Mouse (Mus musculus) v-Abl transformed pro-B cells (cell line): ENCODE measurements around the gene Draxin.

Experiments used
- in situ Hi-C, 2 experiments: fragments of 400-800 bp; cut with MboI; formaldehyde crosslinking; loops; one replicate each; pipeline ENCODE4 v1.15.1; 2025; ENCODE audit not compliant: unreplicated experiment in 2 of 2

Gene Draxin

GRCm38 (mm10) chr4:148130561-148131413 is at the start of gene Draxin:
TSS of gene Draxin (minus strand) at chr4:148130698.
- in situ Hi-C loops: no loop called here

DNA sequence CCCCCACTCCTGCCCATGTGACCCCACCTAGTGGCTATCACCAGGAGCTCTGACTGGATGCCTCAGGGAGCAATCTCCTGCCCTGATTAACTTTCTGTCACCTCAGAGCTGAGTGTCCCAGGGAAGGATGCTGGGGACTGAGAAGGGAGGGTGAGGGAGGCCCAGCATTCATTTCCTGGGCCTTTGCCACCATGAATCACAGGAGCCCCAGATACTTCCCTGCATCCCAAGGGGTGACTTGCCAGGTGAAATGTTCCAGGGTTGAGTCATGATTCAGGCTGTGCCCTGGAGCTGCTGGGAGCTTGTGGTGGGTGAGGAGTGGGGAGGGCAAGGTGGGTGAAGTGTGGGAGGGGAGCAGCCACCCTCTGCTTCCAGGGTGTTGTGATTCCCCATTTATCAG is 47.2 kb upstream of the Draxin start:
- in situ Hi-C loops: loop anchor here in 1 of 2 experiments (10.0 kb wide), 1 partner anchor 287 kb away; no protein-coding TSS in a partner anchor

DNA sequence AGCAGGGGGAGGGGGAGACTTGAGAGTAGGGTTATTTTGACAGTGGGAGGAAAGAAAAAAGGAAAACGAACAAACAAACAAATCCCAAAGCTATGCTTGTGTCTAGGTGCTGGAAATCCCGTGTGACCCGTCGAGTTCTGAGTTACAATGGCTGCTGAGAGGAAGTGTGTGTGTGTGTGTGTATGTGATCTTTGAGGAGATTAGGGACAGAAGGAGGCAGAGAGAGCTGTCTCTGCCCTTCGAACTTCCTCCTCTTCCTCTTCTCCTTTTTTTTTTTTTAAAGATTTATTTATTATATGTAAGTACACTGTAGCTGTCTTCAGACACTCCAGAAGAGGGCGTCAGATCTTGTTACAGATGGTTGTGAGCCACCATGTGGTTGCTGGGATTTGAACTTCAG is 46.1 kb upstream of the Draxin start:
- in situ Hi-C loops: loop anchor here in 1 of 2 experiments (10.0 kb wide), 1 partner anchor 288 kb away; no protein-coding TSS in a partner anchor

GRCm38 (mm10) chr4:148174495-148174862 is 44.0 kb upstream of the Draxin start:
- in situ Hi-C loops: loop anchor here (5.0 to 10.0 kb wide), 3 partner anchors 253 to 433 kb away; no protein-coding TSS in a partner anchor

- in situ Hi-C loops: loop anchor here (5.0 to 10.0 kb wide), 3 partner anchors 253 to 433 kb away; no protein-coding TSS in a partner anchor
These were observed 43.5 kb upstream of the Draxin start for GRCm38 (mm10) chr4:148173811-148174494.

DNA sequence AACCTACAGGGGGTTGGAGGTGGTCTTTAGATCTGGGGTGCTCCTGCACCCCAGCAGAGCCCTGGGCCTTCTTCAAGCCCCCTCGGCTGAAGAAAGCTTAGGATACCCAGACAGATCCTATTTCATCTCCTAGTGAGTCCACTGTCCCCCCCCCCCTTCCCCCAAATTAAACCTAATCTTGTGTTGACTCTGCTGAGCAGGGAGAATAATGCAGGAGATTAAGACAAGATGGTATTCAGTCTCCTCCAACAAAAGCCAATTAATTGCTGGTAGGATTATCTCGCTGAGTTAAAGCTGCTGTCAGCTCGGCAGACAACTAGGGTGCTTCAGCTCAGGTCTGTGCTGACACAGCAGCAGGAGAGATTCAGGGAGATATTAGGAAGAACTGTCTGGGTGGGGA is 40.8 kb upstream of the Draxin start:
- in situ Hi-C loops: loop anchor here (5.0 to 10.0 kb wide), 3 partner anchors 256 to 436 kb away; no protein-coding TSS in a partner anchor

- in situ Hi-C loops: loop anchor here (5.0 to 10.0 kb wide), 3 partner anchors 256 to 436 kb away; no protein-coding TSS in a partner anchor
These were observed 40.3 kb upstream of the Draxin start for GRCm38 (mm10) chr4:148170842-148171241.

DNA sequence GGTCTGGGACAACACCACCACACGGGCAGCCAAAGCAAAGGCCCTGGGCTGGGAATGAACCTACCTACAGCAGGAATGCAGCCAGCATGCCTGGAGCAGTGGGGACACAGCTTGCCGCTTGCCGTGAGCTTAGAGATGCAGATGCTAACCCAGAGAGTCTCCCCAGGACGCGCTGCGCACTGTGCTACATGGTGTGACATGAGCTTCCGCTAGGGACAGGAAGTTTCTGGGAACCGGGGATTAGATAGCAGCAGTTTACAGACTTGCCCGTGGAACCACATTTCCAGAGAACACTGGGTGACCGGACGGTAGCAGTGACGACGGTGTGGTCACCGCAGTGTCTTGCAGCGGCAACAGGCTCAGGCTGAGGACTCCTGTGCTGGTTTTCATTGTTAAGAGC is 39.1 kb upstream of the Draxin start:
- in situ Hi-C loops: loop anchor here in 1 of 2 experiments (5.0 kb wide), 1 partner anchor 57 kb away; no protein-coding TSS in a partner anchor

- in situ Hi-C loops: loop anchor here in 1 of 2 experiments (5.0 kb wide), 1 partner anchor 56 kb away; no protein-coding TSS in a partner anchor
These were observed 37.8 kb upstream of the Draxin start for GRCm38 (mm10) chr4:148168287-148168686.

DNA sequence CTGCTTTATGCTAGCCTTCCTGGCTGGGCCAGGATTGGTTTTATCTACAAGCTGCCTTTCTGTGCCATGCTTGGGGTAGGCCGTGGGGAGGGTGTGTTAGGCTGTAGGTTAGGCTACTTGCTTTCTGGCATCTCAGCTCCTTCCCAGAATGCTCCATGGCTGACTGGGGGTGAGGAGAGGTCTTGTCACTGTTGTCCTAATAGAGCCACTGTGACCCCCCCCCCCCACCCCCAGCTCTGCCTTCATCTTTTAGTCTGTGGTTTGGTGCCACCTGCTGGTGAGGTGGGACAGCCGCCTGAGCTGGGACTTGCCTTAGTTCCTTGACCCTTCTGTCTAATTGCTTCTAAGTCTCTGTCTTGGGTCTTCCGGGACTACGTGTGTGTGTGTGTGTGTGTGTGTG is 36.5 kb upstream of the Draxin start:
- in situ Hi-C loops: loop anchor here in 1 of 2 experiments (5.0 kb wide), 1 partner anchor 55 kb away; no protein-coding TSS in a partner anchor

DNA sequence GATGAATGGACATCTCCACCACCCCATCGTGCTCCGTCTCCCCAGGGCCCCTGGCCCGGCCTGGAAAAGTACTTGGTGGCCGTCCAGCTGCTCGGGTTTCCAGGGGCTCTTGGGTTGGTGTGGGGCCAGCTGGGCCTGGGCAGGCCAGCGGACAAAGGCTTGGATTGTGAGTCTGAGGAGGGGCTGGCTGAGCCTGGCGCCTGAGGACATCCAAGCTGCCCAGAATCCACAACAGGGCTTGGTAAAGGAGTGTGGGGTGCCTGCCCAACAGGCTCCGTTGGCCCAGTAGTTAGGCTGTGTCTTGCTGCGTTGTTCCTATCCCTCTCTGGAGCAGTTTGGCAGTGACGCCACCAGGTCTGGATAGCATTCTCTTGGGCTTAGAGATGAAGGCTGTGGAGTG is 35.9 kb upstream of the Draxin start:
- in situ Hi-C loops: loop anchor here in 1 of 2 experiments (5.0 kb wide), 1 partner anchor 54 kb away; no protein-coding TSS in a partner anchor

DNA sequence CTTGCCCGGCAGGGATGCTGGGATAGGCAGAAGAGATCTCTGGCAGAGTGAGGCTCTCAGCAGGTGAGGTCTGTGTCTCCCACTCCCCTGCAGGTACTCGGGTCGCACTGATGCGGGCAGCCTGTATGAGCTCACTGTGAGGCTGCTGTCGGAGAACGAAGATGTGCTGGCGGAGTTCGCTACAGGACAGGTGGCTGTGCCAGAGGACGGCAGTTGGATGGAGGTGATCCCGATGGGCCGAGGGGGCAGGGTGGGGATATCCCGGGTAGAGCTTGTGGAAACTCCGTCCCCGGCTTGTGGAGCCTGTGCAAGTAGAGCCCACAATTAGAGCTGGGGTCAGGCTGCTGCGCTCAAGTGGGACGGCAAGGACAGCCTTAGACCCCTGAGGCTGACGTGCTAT is 35.1 kb upstream of the Draxin start:
- in situ Hi-C loops: loop anchor here in 1 of 2 experiments (5.0 kb wide), 1 partner anchor 53 kb away; no protein-coding TSS in a partner anchor

DNA sequence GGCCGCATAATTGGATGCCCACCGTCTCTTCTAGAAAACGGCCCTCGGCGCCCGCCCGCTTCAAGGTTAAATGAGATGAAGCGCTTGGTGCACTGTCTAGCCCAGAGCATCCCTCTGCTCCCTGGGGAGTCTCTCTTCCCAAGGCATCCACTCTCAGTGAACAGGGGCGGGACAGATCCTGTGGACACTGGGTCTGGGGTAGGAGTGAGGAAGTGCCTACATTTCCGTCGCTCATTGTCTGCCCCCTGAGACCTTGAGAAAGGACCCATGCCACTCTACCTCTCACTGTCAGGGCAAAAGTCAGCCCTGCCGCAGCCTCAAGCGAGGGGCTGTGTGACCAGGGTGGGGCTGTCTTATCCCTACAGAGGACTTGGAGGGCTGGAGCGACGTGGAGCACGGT is 34.0 kb upstream of the Draxin start:
- in situ Hi-C loops: loop anchor here in 1 of 2 experiments (5.0 kb wide), 1 partner anchor 202 kb away; no protein-coding TSS in a partner anchor

GRCm38 (mm10) chr4:148164002-148164439 is 33.5 kb upstream of the Draxin start:
- in situ Hi-C loops: loop anchor here in 1 of 2 experiments (5.0 kb wide), 1 partner anchor 202 kb away; no protein-coding TSS in a partner anchor

GRCm38 (mm10) chr4:148160436-148161390 is 30.2 kb upstream of the Draxin start, which contains the start of the genes Fbxo44 and Fbxo2:
TSS of gene Fbxo44 (minus strand) at chr4:148160482.
TSS of gene Fbxo2 (plus strand) at chr4:148160621.
- in situ Hi-C loops: loop anchor here in 1 of 2 experiments (5.0 kb wide), 1 partner anchor 198 kb away; no protein-coding TSS in a partner anchor

- in situ Hi-C loops: loop anchor here in 1 of 2 experiments (5.0 kb wide), 1 partner anchor 197 kb away; no protein-coding TSS in a partner anchor
These were observed 29.3 kb upstream of the Draxin start for GRCm38 (mm10) chr4:148159544-148160435.

DNA sequence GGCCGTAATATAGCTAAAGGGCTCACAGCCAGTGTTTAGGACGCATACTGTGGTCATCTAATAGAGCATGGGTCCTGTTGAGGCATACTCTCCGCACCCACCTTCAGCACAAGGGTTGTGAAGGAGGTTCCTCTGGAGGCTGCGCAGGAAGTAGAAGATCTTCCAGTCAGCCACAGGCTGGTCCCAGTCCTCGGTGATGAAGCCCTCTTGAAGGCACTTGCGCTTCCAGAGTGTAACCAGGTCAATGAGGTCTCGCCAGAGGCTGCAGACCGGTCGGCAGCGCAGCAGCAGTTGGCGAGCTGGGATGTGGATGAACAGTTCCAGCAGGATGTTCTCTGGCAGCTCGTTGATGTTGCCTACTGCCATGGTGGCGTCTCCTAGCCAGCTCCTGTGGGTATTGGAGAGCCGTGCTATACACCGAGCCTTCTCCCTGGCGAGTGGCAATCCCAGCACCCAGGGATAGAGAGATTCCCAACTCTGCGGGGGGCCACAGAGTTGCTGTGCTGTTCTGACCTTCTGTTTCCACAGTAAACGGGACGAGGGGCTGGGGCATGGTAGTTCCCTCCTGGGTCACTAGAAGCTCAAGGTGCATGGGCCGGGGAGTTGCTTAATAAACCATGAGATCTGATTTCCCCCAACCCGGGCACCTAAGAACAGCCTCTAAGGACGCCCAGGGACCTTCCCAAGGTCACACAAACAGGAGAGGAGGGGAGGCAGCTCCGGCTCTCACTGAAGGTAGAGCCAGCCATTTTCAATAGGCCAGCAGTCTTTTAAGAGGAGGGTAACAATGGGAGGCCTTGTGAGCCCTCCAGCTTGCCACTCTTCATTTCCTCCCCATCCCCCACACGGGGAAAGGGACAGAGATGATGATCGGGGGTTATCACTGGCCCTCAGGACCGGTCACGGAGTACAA is 28.2 kb upstream of the Draxin start:
- in situ Hi-C loops: no loop called here
